Comparison of ENCODE assay signal across 19 mouse cellular contexts in genomic region chr16:29668451-29668850, GRCm38 (mm10).
DNase-seq lines count a peak whose midpoint lies in the region; ATAC-seq and TF ChIP-seq lines count a peak whose summit lies in the region.
"Had no signal": no experiment of that assay in that cellular context is flagged by ENCODE, and none has a peak within 500 bp of the region (broad histone marks: within the 10 kb centered on the region; RNA-seq: fewer than 3 reads in every experiment).

No protein-coding gene starts in this region.

- no peaks in the 10 kb centered on the region for H3K36me3 ChIP-seq in hindbrain, embryonic 16.5 days (ENCODE audit: control insufficient read depth, insufficient read depth, low read length)
- H3K36me3 ChIP-seq in hindbrain, embryonic 12.5 days = no peaks in the 10 kb centered on the region
- H3K36me3 ChIP-seq: heart, embryonic 10.5 days; limb, embryonic 12.5 days; liver, embryonic 13.5 days; neural tube, embryonic 12.5 days had no signal

- no peak for TF ChIP-seq POLR2A in brain, embryonic 14.5 days (IDR thresholded peaks at IDR 0.05; ENCODE audit: borderline replicate concordance, extremely low read depth, insufficient read depth, insufficient read length, poor library complexity, severe bottlenecking)

- H3K4me3 ChIP-seq in hindbrain, embryonic 16.5 days (ENCODE audit: low read length) = no peak overlapping the region
- H3K4me3 ChIP-seq in hindbrain, embryonic 12.5 days = no peak overlapping the region
- H3K4me3 ChIP-seq: heart, embryonic 10.5 days; limb, embryonic 12.5 days; liver, embryonic 13.5 days; neural tube, embryonic 12.5 days had no signal

- DNase-seq in embryo, embryonic 10 days (ENCODE audit: low spot score) = peak; percentile 60
- no peak for DNase-seq in embryo, embryonic 10.5 days (ENCODE audit: low spot score)
- peak; percentile 59 for DNase-seq in brain, embryonic 14.5 days (ENCODE audit: low read depth)
- peak; percentile 44 for DNase-seq in lung, postnatal 36 days
- no peak for DNase-seq in right cerebral cortex, postnatal 14 days
- no peak for DNase-seq in ovary, postnatal 36 days (ENCODE audit: low spot score)
- DNase-seq: adrenal gland, adult 2 months; cerebellum, adult 9-11 months; gastrocnemius, postnatal 36 days; kidney, adult 11 months; liver, embryonic 13.5 days; spleen, adult 18-20 months; thymus, adult 2 months had no signal

- no peak overlapping the region for H3K9ac ChIP-seq in hindbrain, embryonic 16.5 days (ENCODE audit: low read depth, low read length)
- no peak overlapping the region for H3K9ac ChIP-seq in hindbrain, embryonic 12.5 days
- H3K9ac ChIP-seq: limb, embryonic 12.5 days; liver, embryonic 13.5 days; neural tube, embryonic 12.5 days had no signal

- H3K9me3 ChIP-seq in hindbrain, embryonic 16.5 days (ENCODE audit: control insufficient read depth, low read length) = no peaks in the 10 kb centered on the region
- no peaks in the 10 kb centered on the region for H3K9me3 ChIP-seq in hindbrain, embryonic 12.5 days (replicated peaks)
- H3K9me3 ChIP-seq: heart, embryonic 10.5 days; limb, embryonic 12.5 days; liver, embryonic 13.5 days; neural tube, embryonic 12.5 days had no signal

- H3K27me3 ChIP-seq in hindbrain, embryonic 16.5 days (replicated peaks; ENCODE audit: control insufficient read depth, insufficient read depth, low read length) = peaks cover 28% of the 10 kb centered on the region
- H3K27me3 ChIP-seq in hindbrain, embryonic 12.5 days = peaks cover 89% of the 10 kb centered on the region
- H3K27me3 ChIP-seq: limb, embryonic 12.5 days; liver, embryonic 13.5 days had no signal

- whole genome bisulfite sequencing in hindbrain, embryonic 16.5 days = 65% methylated on average over 12 of the region's 12 CpGs
- 75% methylated on average over 12 of the region's 12 CpGs for WGBS in hindbrain, embryonic 12.5 days

- H3K4me1 ChIP-seq in hindbrain, embryonic 16.5 days (ENCODE audit: control insufficient read depth, insufficient read depth, low read depth, low read length) = no peaks in the 10 kb centered on the region; the same call in 1 of the 2 replicates
- H3K4me1 ChIP-seq in hindbrain, embryonic 12.5 days = peaks cover 10% of the 10 kb centered on the region
- H3K4me1 ChIP-seq: liver, embryonic 13.5 days had no signal

- ATAC-seq in hindbrain, embryonic 16.5 days = 0 out of 2 replicates have a peak, but pooled peaks have one; percentile 48
- no peak for ATAC-seq in hindbrain, embryonic 12.5 days (ENCODE audit: low FRiP score)
- ATAC-seq: forebrain, embryonic 16.5 days had no signal

- TF ChIP-seq CTCF in brain, embryonic 14.5 days (IDR thresholded peaks at IDR 0.05; ENCODE audit: borderline replicate concordance, extremely low read depth, insufficient read depth, insufficient read length) = no peak

- H3K4me2 ChIP-seq in hindbrain, embryonic 16.5 days (ENCODE audit: low read length) = no peak overlapping the region
- H3K4me2 ChIP-seq in hindbrain, embryonic 12.5 days (replicated peaks) = no peak overlapping the region
- H3K4me2 ChIP-seq: limb, embryonic 12.5 days; liver, embryonic 13.5 days had no signal

- no peak overlapping the region for H3K27ac ChIP-seq in hindbrain, embryonic 16.5 days (ENCODE audit: low read depth, low read length)
- no peak overlapping the region for H3K27ac ChIP-seq in hindbrain, embryonic 12.5 days
- H3K27ac ChIP-seq: heart, embryonic 10.5 days; limb, embryonic 12.5 days; liver, embryonic 13.5 days; neural tube, embryonic 12.5 days had no signal

Comparison
In these comparisons a context has a peak if more than half of its experiments do, and no peak if none do; other contexts are left out.
1. DNase-seq: peak in embryo, embryonic 10 days (single experiment), brain, embryonic 14.5 days (single experiment) and lung, postnatal 36 days (single experiment); none in embryo, embryonic 10.5 days (single experiment), right cerebral cortex, postnatal 14 days (single experiment) and ovary, postnatal 36 days (single experiment).